Mouse (Mus musculus) neural tube, embryonic 12.5 days (tissue): Measurements from ENCODE around the gene Btf3l4. TPM values are rescaled to one million over a fixed set of nuclear protein-coding genes. Genes with fewer than 3 reads are reported as not detected.
A peak's percentile ranks its signal among the peaks of the same experiment; 100 is the strongest.

ENCODE experiments used
- ATAC-seq: fragments of 200-750 bp; cut with Nextera tagmentation; 2 replicates; pipeline ENCODE4 v1.8.0; 2017; ENCODE audit warnings: low read depth, mild to moderate bottlenecking, moderate TSS enrichment, moderate library complexity; ENCODE audit not compliant: low FRiP score
- H3K27ac ChIP-seq: fragments of 300-500 bp; sonication (generic); 2 replicates; pipeline ENCODE4 v1.5.1; 2016
- H3K27me3 ChIP-seq: fragments of 300-500 bp; sonication (generic); replicated peaks from 2 replicates; pipeline ENCODE4 v1.6.1; 2016; ENCODE audit warnings: mild to moderate bottlenecking
- H3K36me3 ChIP-seq: fragments of 300-500 bp; sonication (generic); 2 replicates; pipeline ENCODE4 v1.6.1; 2016; ENCODE audit warnings: mild to moderate bottlenecking
- H3K4me1 ChIP-seq: fragments of 300-500 bp; sonication (generic); 2 replicates; pipeline ENCODE4 v1.6.1; 2016
- H3K4me2 ChIP-seq: fragments of 300-500 bp; sonication (generic); replicated peaks from 2 replicates; pipeline ENCODE4 v1.6.1; 2016; ENCODE audit warnings: mild to moderate bottlenecking
- H3K4me3 ChIP-seq: fragments of 300-500 bp; sonication (generic); 2 replicates; pipeline ENCODE4 v1.5.1; 2016
- H3K9ac ChIP-seq: fragments of 300-500 bp; sonication (generic); 2 replicates; pipeline ENCODE4 v1.6.1; 2016; ENCODE audit warnings: mild to moderate bottlenecking
- H3K9me3 ChIP-seq: fragments of 300-500 bp; sonication (generic); 2 replicates; pipeline ENCODE4 v1.6.1; 2016; ENCODE audit warnings: mild to moderate bottlenecking
- WGBS: fragments of 180-500 bp; shearing (Covaris S2); methylation state at CpG from one replicate; pipeline ENCODE4 v1.1.7; 2016; 5-methylcytosine and 5-hydroxymethylcytosine counted together
- polyA plus RNA-seq: library from polyadenylated mRNA; unstranded; fragments of >200 nt; fragmentation: Nextera tagmentation; extraction: Ambion mirVana; gene quantifications from 2 replicates; pipeline ENCODE4 v1.2.1, GENCODE M21; 2016

The Btf3l4 gene
- polyA plus RNA-seq, 1 experiment from 2014 or later, result 237 TPM

DNA sequence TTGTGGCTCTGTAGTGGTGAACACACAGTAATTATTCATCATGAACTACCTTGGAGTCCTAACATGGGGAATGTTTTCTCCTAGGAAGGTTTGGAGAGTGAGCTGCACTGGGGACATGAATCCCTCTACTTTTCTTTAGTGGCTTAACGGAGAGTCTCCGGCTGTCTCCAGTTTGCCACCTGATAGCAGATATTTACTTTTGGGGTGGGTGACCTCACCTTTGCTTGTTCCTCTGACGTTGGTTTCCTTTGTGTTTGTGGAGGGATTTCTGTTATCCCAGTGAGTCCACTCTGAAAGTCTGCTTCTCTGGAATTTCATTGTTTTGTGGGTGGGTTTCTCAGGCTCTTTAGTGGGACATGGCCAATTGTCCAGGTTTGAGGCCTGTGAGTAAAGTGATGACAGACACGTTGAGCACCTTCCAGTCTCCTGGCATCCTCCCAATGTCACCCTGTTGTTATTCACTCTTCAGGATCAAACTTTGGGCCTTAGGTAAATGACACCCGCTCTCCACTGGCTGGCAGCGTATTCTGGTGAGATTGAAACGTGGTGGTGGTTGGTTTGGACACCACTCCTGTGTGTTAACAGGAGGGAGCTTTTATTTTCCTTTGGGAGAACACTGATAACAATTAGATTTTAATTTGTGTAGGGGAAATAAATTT lies 8.6 kb upstream of the Btf3l4 start:
- no peaks in the 10 kb centered on the region for H3K9me3 ChIP-seq
- WGBS, result 91% methylated on average over 7 of the region's 7 CpGs
- ATAC-seq, result no peak
- no peak overlapping the region for H3K4me3 ChIP-seq
- H3K4me1 ChIP-seq, result no peaks in the 10 kb centered on the region
- H3K4me2 ChIP-seq, result no peak overlapping the region
- H3K36me3 ChIP-seq, result peaks cover 7% of the 10 kb centered on the region; the same call in 1 of the 2 replicates
- no peak overlapping the region for H3K9ac ChIP-seq
- H3K27me3 ChIP-seq, result no peaks in the 10 kb centered on the region
- no peak overlapping the region for H3K27ac ChIP-seq

DNA sequence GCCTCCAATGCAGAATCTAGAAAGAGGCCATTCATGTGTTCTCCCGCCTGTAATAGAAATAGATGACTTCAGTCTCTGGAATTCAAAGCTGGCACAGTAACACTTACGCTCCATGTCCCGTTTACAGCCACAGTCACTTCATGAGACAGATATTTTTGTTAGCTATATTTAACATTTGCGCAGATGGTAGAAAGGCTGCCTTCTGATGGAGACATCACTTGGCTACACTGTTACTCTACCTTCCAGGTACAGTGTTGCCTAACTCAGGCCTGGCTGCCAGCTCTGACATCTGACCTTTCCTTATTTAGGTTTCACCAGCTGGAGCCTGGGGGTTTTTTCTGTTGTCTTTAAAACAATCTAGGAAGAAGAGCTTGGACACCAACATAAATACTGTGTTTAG lies 4.6 kb upstream of the Btf3l4 start:
- Histone ChIP-seq H3K4me1 (peaks cover 20% of the 10 kb centered on the region), H3K27ac (no peak overlapping the region), H3K36me3 (peaks cover 7% of the 10 kb centered on the region; the same call in 1 of the 2 replicates), H3K9me3 (no peaks in the 10 kb centered on the region), H3K9ac (no peak overlapping the region), H3K4me2 (no peak overlapping the region), H3K4me3 (no peak overlapping the region), H3K27me3 (no peaks in the 10 kb centered on the region)
- 89% methylated on average over 4 of the region's 4 CpGs for WGBS
- no peak for ATAC-seq

- Histone ChIP-seq H3K27ac (no peak overlapping the region), H3K4me2 (peak overlapping the region; percentile 79), H3K27me3 (no peaks in the 10 kb centered on the region), H3K4me3 (peak overlapping the region; percentile 96), H3K9me3 (no peaks in the 10 kb centered on the region), H3K9ac (peak overlapping the region; percentile 74), H3K4me1 (peaks cover 28% of the 10 kb centered on the region), H3K36me3 (peaks cover 4% of the 10 kb centered on the region; the same call in 1 of the 2 replicates)
- no peak for ATAC-seq
- 68% methylated on average over 3 of the region's 3 CpGs for WGBS
Observed at GRCm38 (mm10) chr4:108835496-108835895, 2.1 kb upstream of the Btf3l4 start.

GRCm38 (mm10) chr4:108834971-108835311 lies 1.5 kb upstream of the Btf3l4 start:
- peaks cover 28% of the 10 kb centered on the region for H3K4me1 ChIP-seq
- H3K4me2 ChIP-seq, result peak overlapping the region; percentile 79
- H3K9ac ChIP-seq, result peak overlapping the region; percentile 74
- peak overlapping the region; percentile 98; the same call in 1 of the 2 replicates for H3K27ac ChIP-seq
- H3K4me3 ChIP-seq, result peak overlapping the region; percentile 96
- 1% methylated on average over 15 of the region's 15 CpGs for WGBS
- H3K27me3 ChIP-seq, result no peaks in the 10 kb centered on the region
- H3K9me3 ChIP-seq, result no peaks in the 10 kb centered on the region
- H3K36me3 ChIP-seq, result peaks cover 5% of the 10 kb centered on the region
- no peak for ATAC-seq

DNA sequence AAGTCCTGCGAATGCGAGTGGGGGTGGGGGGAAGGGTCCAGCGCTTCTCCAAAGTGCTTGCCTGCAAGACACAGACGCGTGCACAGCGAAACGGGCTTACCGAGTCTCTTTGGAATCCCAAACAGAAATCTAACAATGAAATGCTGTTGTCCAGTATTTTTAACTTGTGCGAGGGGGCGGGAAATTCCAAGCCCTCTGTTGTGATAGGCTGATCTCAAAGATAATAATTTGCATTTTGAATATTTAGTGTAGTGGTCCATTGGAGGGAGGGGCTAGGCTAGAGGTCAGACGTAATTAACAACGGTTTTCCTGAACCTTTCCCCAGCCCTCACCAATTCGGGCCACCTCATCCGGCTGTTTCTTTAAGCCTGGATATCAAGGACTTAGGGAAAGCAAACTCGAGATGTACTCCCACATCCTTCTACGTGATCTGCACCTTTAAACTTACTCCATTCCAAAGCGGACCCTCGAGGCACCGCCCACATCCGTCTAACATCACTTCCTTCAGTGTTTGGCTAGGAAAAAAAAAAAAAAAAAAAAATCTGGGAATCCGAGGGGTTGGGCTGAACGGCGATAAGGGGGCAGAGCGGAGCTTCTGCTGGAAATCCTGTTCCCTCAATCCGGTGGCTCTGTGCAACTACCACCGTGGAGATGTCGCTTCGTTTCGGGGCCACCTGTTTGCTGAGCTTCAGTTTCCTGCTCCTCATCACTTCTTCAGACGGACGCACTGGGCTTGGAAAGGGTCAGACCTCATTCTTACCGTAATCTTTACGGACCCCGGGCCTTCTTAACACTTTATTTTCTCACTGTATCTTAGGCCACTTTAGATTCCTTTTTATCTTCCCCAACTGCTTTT lies 929 bp upstream of the Btf3l4 start, which contains the start of gene Txndc12:
TSS of gene Txndc12 (plus strand) at position 487 of the 856 bp plus-strand sequence.
- Histone ChIP-seq H3K9ac (peak within 1 kb of the TSS; percentile 99), H3K9me3 (no peaks in the 10 kb centered on the region), H3K4me1 (peaks cover 28% of the 10 kb centered on the region), H3K27me3 (no peaks in the 10 kb centered on the region), H3K4me2 (peak within 1 kb of the TSS; percentile 79), H3K27ac (peak within 1 kb of the TSS; percentile 98), H3K36me3 (peaks cover 6% of the 10 kb centered on the region), H3K4me3 (peak within 1 kb of the TSS; percentile 96)
- WGBS, result under 1% methylated on average over 34 of the region's 34 CpGs
- peak; percentile 81 for ATAC-seq

- Histone ChIP-seq H3K27me3 (no peaks in the 10 kb centered on the region), H3K9ac (peak overlapping the region; percentile 99), H3K4me3 (peak overlapping the region; percentile 96), H3K4me1 (peaks cover 28% of the 10 kb centered on the region), H3K4me2 (peak overlapping the region; percentile 79), H3K27ac (peak overlapping the region; percentile 98), H3K36me3 (peaks cover 9% of the 10 kb centered on the region), H3K9me3 (no peaks in the 10 kb centered on the region)
- no peak for ATAC-seq
- WGBS, result under 1% methylated on average over 6 of the region's 6 CpGs
Observed at GRCm38 (mm10) chr4:108833828-108834114, 357 bp upstream of the Btf3l4 start.

DNA sequence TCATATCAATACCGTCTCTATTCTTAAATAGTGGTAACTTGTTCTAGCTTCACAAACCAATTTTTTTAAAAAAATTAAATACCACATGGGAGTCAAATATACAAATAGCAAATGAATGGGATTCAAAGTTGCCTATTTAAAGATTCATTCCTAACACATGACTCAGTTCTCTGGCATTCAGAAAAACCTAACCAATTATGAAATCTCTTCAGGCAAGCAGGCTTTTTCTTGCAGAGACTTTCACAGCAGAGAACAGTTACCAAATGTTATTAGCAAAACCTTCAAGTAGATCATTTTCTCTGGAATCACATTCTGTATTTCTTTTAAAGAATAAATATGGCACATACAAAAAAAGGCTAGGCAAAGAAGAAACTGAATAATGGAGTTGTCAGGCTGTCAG lies 2.7 kb downstream of the Btf3l4 start:
- H3K9me3 ChIP-seq, result no peaks in the 10 kb centered on the region
- peaks cover 15% of the 10 kb centered on the region for H3K4me1 ChIP-seq
- H3K9ac ChIP-seq, result no peak overlapping the region
- H3K27ac ChIP-seq, result no peak overlapping the region
- H3K4me2 ChIP-seq, result peak overlapping the region; percentile 31; the same call in 1 of the 2 replicates
- H3K36me3 ChIP-seq, result peaks cover 28% of the 10 kb centered on the region
- no peaks in the 10 kb centered on the region for H3K27me3 ChIP-seq
- WGBS, result 92% methylated on average over 1 of the region's 1 CpGs
- H3K4me3 ChIP-seq, result no peak overlapping the region
- ATAC-seq, result no peak

- no peaks in the 10 kb centered on the region for H3K9me3 ChIP-seq
Observed at GRCm38 (mm10) chr4:108826643-108827042, 6.8 kb downstream of the Btf3l4 start.

DNA sequence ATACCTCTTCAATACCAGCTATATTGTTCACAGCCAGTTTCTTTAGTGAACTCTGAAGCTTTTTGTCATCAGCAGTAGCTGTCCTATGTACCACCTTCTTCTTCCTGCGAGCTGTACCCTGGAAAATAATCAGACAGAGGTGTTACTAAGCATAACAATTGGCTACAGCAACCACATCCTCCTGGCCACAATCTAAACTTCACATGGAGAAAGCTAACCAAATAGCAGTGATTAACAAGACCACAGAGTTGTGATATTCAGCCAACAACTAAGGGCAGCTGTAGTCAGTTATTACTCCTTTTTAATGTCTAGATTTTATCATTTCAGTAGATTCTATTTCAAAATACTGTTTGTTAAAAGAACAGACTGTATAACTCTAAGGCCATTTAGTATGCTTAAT lies 7.3 kb downstream of the Btf3l4 start:
- H3K9me3 ChIP-seq, result no peaks in the 10 kb centered on the region
- H3K27ac ChIP-seq, result no peak overlapping the region
- no peak for ATAC-seq
- no peaks in the 10 kb centered on the region for H3K27me3 ChIP-seq
- H3K4me3 ChIP-seq, result no peak overlapping the region
- peaks cover 64% of the 10 kb centered on the region for H3K36me3 ChIP-seq
- H3K9ac ChIP-seq, result no peak overlapping the region
- 81% methylated on average over 1 of the region's 1 CpGs for WGBS
- no peaks in the 10 kb centered on the region for H3K4me1 ChIP-seq
- H3K4me2 ChIP-seq, result no peak overlapping the region

More at GRCm38 (mm10) chr4:108826643-108827042, 6.8 kb downstream of the Btf3l4 start:
- no peak overlapping the region for H3K4me2 ChIP-seq
- no peak overlapping the region for H3K4me3 ChIP-seq
- H3K27ac ChIP-seq, result no peak overlapping the region
- 99% methylated on average over 2 of the region's 2 CpGs for WGBS
- no peaks in the 10 kb centered on the region for H3K27me3 ChIP-seq
- H3K9ac ChIP-seq, result no peak overlapping the region
- peaks cover 60% of the 10 kb centered on the region for H3K36me3 ChIP-seq
- H3K4me1 ChIP-seq, result peaks cover 2% of the 10 kb centered on the region
- no peak for ATAC-seq

DNA sequence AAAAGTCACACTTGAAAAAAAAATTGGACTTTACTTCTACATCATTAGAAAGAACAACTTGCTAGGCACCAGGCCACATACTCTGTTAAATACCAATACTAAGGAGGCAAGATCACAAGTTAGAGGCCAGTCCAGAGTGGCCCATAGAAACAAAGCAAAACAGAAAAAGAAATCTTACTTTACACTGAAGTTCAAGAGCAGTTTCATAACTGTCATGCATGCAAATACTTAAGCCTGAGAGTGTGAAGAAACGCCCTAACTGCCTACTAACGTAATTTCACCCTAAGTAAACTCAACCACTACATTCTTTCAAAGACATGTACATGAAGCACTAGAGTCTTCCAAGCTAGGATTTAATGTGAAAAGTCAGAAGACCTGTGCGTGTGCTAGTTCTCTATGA lies 7.7 kb downstream of the Btf3l4 start:
- Histone ChIP-seq H3K27me3 (no peaks in the 10 kb centered on the region), H3K9me3 (no peaks in the 10 kb centered on the region), H3K4me2 (no peak overlapping the region), H3K36me3 (peaks cover 68% of the 10 kb centered on the region), H3K4me1 (no peaks in the 10 kb centered on the region), H3K27ac (no peak overlapping the region), H3K9ac (no peak overlapping the region), H3K4me3 (no peak overlapping the region)
- WGBS, result 95% methylated on average over 3 of the region's 3 CpGs
- ATAC-seq, result no peak

DNA sequence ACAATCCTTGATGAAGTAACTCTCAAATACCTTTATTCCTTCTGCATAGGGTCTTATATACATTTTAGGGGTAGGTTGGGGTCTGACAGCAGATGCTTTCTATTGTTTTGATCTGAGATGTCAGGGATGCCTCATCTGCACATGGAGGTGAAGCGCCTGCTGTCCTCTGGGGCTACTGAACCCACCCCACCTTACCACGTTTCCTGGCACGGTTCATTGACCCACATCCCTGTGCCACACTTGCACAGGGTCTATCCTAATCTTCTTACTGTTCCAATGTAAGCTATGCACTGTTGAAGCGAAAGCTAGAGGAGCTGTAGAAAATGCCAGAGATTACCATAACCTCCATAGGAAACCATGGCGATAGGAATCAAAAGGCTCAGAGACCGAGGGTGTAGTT lies 21.9 kb downstream of the Btf3l4 start:
- H3K27me3 ChIP-seq, result no peaks in the 10 kb centered on the region
- H3K9ac ChIP-seq, result no peak overlapping the region
- 66% methylated on average over 6 of the region's 6 CpGs for WGBS
- H3K4me1 ChIP-seq, result no peaks in the 10 kb centered on the region
- H3K36me3 ChIP-seq, result peaks cover 12% of the 10 kb centered on the region
- ATAC-seq, result no peak
- no peak overlapping the region for H3K27ac ChIP-seq
- no peaks in the 10 kb centered on the region for H3K9me3 ChIP-seq
- H3K4me2 ChIP-seq, result no peak overlapping the region
- H3K4me3 ChIP-seq, result no peak overlapping the region

DNA sequence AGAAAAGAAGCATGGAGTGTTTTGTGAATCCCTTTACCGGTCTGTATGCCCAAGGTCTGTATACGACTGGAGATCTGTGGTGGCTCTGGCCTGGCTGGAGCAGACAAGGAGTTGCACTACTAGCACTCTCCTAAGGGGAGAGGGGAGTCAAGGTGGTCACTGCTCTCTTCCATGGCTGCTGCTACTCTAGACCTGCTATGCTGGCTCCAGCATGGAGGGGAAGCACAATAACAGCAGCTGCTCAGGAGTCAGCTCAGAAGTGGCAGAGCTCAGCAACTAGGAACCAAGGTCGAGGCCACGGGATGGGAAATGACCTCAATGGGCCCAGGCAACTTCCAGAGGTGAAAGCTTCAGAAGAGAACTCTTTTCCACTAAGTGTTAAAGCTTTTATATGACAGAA lies 22.3 kb downstream of the Btf3l4 start:
- no peaks in the 10 kb centered on the region for H3K9me3 ChIP-seq
- H3K36me3 ChIP-seq, result peaks cover 12% of the 10 kb centered on the region
- H3K4me2 ChIP-seq, result no peak overlapping the region
- no peak overlapping the region for H3K27ac ChIP-seq
- no peak overlapping the region for H3K9ac ChIP-seq
- no peaks in the 10 kb centered on the region for H3K27me3 ChIP-seq
- H3K4me1 ChIP-seq, result no peaks in the 10 kb centered on the region
- WGBS, result 73% methylated on average over 4 of the region's 4 CpGs
- ATAC-seq, result no peak
- H3K4me3 ChIP-seq, result no peak overlapping the region
